Mouse (Mus musculus) yolk sac, embryonic 10.5 days (tissue): ENCODE data around the gene Slc9a3r1.

Source experiments
- DNase-seq: peaks from one replicate; pipeline ENCODE4 v3.0.0-alpha.2; 2017; ENCODE audit warnings: low spot score

The Slc9a3r1 gene

GRCm38 (mm10) chr11:115163568-115164150, 518 bp downstream of the Slc9a3r1 start:
- no peak for DNase-seq

GRCm38 (mm10) chr11:115164341-115164975, 1.3 kb downstream of the Slc9a3r1 start:
- peak; percentile 88 for DNase-seq

GRCm38 (mm10) chr11:115164976-115165374, 1.8 kb downstream of the Slc9a3r1 start:
- peak; percentile 83 for DNase-seq

- no peak for DNase-seq
Observed at GRCm38 (mm10) chr11:115166776-115167175, 3.6 kb downstream of the Slc9a3r1 start.

- no peak for DNase-seq
Observed at GRCm38 (mm10) chr11:115167631-115168249, 4.6 kb downstream of the Slc9a3r1 start.

- no peak for DNase-seq
Observed at GRCm38 (mm10) chr11:115169430-115169829, 6.3 kb downstream of the Slc9a3r1 start.

GRCm38 (mm10) chr11:115171125-115171524, 8.0 kb downstream of the Slc9a3r1 start:
- DNase-seq: no peak

- peak; percentile 77 for DNase-seq
Observed at GRCm38 (mm10) chr11:115172825-115173287, 9.7 kb downstream of the Slc9a3r1 start.

- no peak for DNase-seq
Observed at GRCm38 (mm10) chr11:115173549-115174339, 10.6 kb downstream of the Slc9a3r1 start.

GRCm38 (mm10) chr11:115176399-115177190, 13.5 kb downstream of the Slc9a3r1 start:
- no peak for DNase-seq

GRCm38 (mm10) chr11:115177559-115178195, 14.5 kb downstream of the Slc9a3r1 start:
- peak; percentile 88 for DNase-seq

- no peak for DNase-seq
Observed at GRCm38 (mm10) chr11:115178766-115179165, 15.6 kb downstream of the Slc9a3r1 start.

- DNase-seq: no peak
Observed at GRCm38 (mm10) chr11:115179191-115179590, 16.1 kb downstream of the Slc9a3r1 start.

- no peak for DNase-seq
Observed at GRCm38 (mm10) chr11:115179881-115180280, 16.7 kb downstream of the Slc9a3r1 start.

GRCm38 (mm10) chr11:115181913-115182638, 18.9 kb downstream of the Slc9a3r1 start:
- peak; percentile 90 for DNase-seq

GRCm38 (mm10) chr11:115184973-115185372, 21.8 kb downstream of the Slc9a3r1 start:
- DNase-seq: no peak

GRCm38 (mm10) chr11:115187224-115187639, 24.1 kb downstream of the Slc9a3r1 start, which contains the start of gene Tmem104:
Tmem104 (plus strand) TSS chr11:115187487.
- DNase-seq: peak; percentile 98

- no peak for DNase-seq
Observed at GRCm38 (mm10) chr11:115187693-115188092, 24.6 kb downstream of the Slc9a3r1 start, which contains the start of gene Nat9. Nat9 (minus strand) TSS chr11:115187859.

- DNase-seq: no peak
Observed at GRCm38 (mm10) chr11:115188539-115189231, 25.5 kb downstream of the Slc9a3r1 start.

- DNase-seq: no peak
Observed at GRCm38 (mm10) chr11:115189304-115189703, 26.2 kb downstream of the Slc9a3r1 start.
